Mouse (Mus musculus) gastrocnemius, postnatal 14 days (tissue): ENCODE data around the gene Kcnj15. TPM values are rescaled to one million over a fixed set of nuclear protein-coding genes. Genes with fewer than 3 reads are reported as not detected.

ENCODE experiments used
- DNase-seq: peaks from one replicate; pipeline ENCODE4 v3.0.0; 2021; ENCODE audit warnings: mixed read lengths
- intact Hi-C: fragments of 180-260 bp; cut with DNase I; formaldehyde crosslinking; loops from one replicate; pipeline ENCODE4 v1.15.1; 2025; ENCODE audit warnings: low total_unique reads
- total RNA-seq, 2 experiments: library from RNA; stranded (reverse); gene quantifications; 2 replicates each; pipeline ENCODE4 v1.2.3; 2021

Kcnj15 gene
- total RNA-seq, 2 experiments from 2014 or later, result 0.29 to 0.44 TPM

- DNase-seq, result no peak
- intact Hi-C loops, result no loop called here
Measured at GRCm38 (mm10) chr16:95285043-95285442, 27.7 kb downstream of the Kcnj15 start.

GRCm38 (mm10) chr16:95285767-95286166, 28.4 kb downstream of the Kcnj15 start:
- intact Hi-C loops, result no loop called here
- no peak for DNase-seq

DNA sequence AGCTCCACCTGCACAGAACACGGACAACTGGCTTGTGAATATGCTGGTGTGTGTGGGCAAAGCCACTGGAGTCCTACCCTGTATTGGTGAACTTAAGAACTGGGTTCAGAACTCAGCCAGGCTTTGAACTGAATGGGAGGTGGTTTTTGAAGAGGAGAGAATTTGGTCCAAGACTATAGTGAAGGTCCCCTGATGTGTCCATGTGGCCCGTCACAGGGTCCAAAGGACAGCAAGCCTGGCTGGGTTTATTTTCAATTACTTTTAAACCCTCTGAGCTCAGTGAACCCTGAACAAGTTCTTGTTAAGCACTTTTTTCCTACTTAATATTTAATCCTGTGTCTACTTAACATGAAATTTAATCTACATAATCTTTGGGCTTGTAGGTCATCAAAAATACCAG, 30.3 kb downstream of the Kcnj15 start:
- DNase-seq, result no peak
- intact Hi-C loops, result no loop called here

DNA sequence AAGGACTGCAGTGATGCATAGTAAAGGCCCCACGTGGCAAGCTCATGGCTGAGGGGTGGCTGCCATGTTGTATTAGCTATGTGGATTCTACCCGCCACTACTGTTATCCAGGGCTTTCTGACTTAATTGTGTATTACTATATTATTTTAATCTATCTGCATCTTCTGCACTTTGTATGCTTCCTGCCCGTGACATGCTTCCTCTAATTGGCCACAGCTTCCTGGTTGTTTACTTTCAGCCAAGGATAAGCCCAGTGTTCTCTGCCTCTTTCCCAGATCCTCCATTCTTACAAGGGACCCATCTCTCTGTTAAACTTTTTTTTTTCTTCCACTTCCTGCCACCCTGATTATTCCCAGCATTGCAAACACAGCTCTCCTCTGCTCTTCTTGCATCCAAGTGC, 32.0 kb downstream of the Kcnj15 start:
- DNase-seq, result no peak
- intact Hi-C loops, result no loop called here

DNA sequence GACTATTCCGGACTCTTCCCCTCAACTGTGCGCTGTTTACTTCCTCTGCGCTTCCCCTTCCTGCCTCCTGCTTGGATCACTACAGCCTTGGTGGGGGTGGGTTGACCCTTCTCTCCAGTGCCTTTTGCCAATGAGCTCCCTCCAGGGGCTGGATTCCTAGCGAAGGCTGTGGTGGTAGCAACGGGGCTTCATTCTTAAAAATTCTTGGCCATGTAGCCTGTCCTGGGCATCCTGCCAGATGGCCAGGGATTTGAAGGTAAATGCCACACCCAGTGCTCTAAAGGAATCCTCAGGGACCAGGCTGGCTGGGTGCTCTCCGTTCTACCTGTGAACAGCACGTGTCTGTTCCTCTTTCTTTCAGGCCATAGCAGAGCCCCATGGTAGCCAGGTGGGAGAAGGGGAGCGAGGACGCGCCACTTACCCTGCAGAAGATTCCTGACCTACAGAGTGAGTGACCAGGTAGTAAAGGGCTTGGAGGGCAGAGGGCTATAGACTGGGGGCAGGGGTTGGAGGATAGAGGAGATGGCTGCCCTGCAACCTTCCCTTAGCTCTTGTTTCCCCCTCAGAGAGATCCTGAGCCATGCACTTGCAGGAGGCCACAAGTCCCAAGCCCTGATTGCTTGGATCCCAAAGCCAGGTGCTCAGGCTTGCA, 34.2 kb downstream of the Kcnj15 start:
- no peak for DNase-seq
- intact Hi-C loops, result no loop called here

DNA sequence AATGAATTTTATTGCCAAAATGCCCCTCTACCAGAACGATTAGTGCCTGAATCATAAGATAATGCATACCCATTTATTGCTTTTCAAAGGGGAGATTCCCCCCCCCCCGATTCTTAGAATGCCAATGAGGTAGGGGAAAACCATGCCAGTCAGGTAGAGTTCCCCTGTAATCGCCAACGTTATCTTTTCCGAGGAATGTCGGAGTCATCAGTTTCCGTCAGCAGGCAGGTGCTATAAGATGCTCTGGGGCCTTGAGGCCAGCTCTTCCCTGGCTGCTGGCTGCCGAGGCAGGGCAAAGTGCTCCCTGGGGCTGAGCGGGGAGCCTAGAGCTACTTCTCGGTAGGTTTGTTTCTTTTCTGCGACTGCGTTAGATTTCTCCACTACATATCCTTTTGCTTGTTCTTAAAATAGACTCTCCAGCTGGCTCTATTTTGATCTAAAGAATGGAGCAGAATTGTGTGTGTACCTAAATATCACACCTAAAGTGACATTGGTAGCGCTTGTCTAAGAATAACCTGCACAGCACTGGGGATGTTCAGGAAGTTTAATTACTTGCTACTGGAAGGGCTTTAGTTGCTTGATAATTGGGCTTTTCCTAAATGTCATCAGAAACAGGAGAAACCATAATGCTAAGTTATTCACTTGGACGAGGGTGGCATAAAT, 35.6 kb downstream of the Kcnj15 start:
- intact Hi-C loops, result no loop called here
- DNase-seq, result no peak

DNA sequence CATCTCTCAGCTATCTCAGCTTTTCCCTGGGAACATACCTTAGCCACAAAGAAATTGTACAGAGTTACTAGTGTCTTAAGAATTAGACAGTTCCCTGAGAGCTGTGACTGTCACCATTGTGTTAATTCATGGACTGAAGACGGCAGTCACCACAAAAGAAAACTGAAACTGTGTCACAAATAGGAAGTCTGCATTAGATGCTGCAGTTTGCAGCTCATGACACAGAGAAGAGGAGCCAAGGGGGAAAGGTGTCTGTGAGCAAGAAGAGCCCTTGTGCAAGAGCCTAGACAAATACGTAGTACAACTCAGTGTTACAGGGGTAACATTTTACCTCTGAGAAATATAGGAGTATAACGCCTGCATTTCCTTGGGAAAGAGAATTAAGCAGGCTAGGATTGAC, 40.3 kb downstream of the Kcnj15 start:
- intact Hi-C loops, result no loop called here

GRCm38 (mm10) chr16:95301667-95302066, 44.3 kb downstream of the Kcnj15 start:
- intact Hi-C loops, result no loop called here
- no peak for DNase-seq

More for the DNA sequence above, 40.3 kb downstream of the Kcnj15 start:
- DNase-seq, result no peak

DNA sequence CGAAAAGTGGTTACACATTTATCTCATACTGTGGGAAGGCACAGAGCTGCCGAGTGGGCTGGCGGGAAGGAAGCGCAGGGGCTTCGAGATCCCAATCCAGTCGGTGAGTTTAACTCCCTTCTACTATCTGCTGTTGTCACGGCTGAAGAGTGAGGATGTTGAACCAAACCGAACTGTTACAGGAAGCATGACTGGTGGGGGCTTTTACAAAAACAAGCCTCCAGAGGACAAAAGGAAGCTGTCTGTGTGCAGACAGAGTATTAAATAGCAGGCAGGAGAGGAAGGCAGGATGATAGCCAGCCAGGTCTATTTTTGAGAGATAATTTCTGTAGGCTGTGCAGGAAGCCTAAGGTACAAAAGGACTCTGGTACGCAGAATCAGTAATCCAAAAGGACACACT, 46.3 kb downstream of the Kcnj15 start:
- intact Hi-C loops, result no loop called here
- DNase-seq, result no peak

- intact Hi-C loops, result no loop called here
- DNase-seq, result no peak
Measured at GRCm38 (mm10) chr16:95307823-95308360, 50.5 kb downstream of the Kcnj15 start.

GRCm38 (mm10) chr16:95321945-95322625, 64.7 kb downstream of the Kcnj15 start:
- intact Hi-C loops, result no loop called here
- peak; percentile 12 for DNase-seq

DNA sequence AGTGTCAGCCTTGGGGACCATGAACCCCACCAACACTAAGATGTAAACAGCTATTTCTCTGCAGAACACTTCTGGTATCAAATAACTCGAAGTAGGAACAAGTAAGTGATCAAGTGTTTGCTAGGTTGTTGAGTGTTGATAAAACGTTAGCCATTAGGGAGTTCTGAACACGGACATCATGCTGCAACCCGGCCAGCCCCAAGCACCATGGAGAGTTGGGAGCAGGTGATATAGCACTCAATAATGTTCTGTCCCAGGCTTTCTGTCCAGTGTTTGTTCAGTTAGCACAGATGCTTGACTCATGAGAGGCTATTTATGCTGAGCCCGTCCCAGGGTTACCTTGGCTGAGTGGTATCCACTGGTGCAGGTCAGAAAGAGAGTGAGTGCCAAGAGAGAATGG, 74.8 kb downstream of the Kcnj15 start:
- no peak for DNase-seq
- intact Hi-C loops, result no loop called here

GRCm38 (mm10) chr16:95340885-95341791, 83.8 kb downstream of the Kcnj15 start:
- intact Hi-C loops, result loop anchor here (2.0 kb wide), 1 partner anchor 144 kb away; no protein-coding TSS in a partner anchor
- peak; percentile 70 for DNase-seq

DNA sequence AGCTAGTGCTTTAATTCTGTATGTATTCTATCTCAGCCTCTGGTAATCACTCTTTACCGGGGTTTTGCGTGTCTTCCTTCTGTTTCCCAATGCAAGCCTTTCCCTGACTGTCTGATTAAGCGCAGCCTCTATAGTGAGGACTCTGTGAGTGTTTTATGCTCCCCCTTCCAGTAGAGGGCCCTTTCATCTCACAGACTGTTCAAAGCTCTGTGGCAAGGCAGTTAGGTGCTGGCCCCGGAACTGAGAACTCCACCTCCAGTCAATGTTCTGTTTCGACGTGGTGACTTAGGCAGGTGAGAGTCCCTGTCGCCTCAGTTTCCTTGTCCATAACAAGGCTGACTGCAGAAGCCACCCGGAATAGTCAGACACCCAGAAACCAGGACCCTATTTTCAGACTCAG, 84.7 kb downstream of the Kcnj15 start:
- DNase-seq, result no peak
- intact Hi-C loops, result no loop called here

DNA sequence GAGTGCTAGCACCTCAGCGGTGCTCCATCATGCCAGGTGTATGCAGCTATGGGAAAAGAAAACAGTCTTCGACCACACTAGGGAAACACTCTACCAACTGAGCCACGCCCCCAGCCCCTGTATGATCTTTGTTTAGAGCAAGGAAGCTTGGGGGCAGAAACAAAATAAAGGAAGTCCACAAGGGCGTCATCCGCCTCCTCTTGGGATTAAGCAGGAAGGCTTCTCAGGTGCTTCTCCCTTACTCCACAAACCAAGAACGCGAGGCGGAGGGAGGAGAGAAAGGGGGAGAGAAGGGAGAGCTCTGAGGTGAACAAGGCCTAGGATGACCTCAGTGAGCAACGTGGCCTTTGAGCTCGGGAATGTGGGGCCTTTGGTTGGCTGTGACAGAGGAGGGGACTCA, 87.6 kb downstream of the Kcnj15 start:
- intact Hi-C loops, result no loop called here
- DNase-seq, result no peak

DNA sequence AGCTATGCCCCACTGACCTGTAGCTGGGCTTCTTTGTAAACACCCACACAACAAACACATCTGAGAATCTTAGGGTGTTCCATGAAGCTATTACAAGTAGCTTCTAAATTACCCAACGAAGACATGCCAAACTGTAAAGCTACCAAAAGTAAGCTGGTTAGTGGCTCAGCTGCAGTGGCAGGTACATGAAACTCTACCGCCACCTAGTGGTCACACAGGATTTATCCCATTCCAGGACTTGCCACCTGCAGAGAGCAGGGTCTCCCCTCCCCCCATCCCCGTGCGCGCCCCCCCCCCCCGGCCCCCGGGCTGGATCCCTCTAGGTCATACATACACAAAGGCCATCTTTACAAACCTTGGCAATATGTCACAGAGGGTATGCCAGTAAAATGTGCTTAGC, 88.5 kb downstream of the Kcnj15 start:
- intact Hi-C loops, result no loop called here
- peak; percentile 62 for DNase-seq

DNA sequence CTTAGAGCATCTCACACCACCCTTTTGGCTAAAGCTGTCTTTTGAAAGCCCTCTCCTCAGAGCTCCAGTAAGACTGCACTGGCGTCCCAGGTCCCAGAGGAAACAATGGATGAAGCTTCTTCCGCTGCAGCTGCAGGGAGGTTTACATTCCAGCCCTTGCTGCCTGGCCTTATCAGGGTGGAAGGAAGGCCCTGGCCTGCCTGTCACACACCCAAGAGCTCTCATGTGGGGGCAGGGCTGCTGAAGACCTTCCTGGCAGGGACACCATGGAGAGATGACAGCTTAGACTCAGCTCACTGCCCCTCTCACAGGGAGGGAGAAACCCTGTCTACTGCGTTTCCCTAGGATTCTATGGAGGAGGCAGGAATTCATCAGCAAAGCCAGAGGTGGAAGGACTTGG, 89.8 kb downstream of the Kcnj15 start:
- intact Hi-C loops, result no loop called here
- DNase-seq, result peak; percentile 17

- intact Hi-C loops, result no loop called here
Measured at GRCm38 (mm10) chr16:95348555-95348954, 91.2 kb downstream of the Kcnj15 start.

DNA sequence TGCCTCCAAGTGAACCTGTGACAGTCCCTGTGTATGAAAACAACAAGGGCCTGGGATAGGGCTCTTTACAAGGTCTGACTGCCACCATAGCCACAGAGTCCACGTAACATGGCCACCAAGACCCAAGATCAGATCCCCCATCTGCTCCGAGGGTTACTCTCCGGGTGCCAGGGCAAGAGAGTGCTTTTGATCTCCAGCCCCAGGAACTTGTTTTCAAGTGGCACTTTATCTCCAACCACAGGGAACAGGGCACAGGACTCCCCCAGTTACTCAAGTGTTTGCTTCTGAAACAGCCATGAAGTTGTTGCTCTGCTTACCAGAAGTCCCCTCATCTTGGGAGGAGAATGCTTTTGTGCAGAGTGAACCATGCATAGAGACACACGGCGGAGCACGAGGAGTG, 92.0 kb downstream of the Kcnj15 start:
- no peak for DNase-seq
- intact Hi-C loops, result no loop called here

More at GRCm38 (mm10) chr16:95348555-95348954, 91.2 kb downstream of the Kcnj15 start:
- DNase-seq, result no peak
